Mouse (Mus musculus) lung, postnatal 36 days (tissue): ENCODE measurements at regions not wholly inside any gene's neighbourhood (a gene's known extent, or its start where the extent isn't known, plus 50 kb on each side); places are given as distances from the start of the nearest gene placed in this dataset.
A peak's percentile ranks its signal among the peaks of the same experiment; 100 is the strongest.

ENCODE experiments used
- DNase-seq: peaks from one replicate; pipeline ENCODE4 v3.0.0; 2022; ENCODE audit warnings: mixed read lengths

- no peak for DNase-seq
Observed at GRCm38 (mm10) chr7:136707200-136708003, 187.0 kb upstream of the Mgmt start.

GRCm38 (mm10) chr7:136708004-136708435 lies 186.4 kb upstream of the Mgmt start:
- no peak for DNase-seq

GRCm38 (mm10) chr7:136710653-136711052 lies 183.8 kb upstream of the Mgmt start:
- no peak for DNase-seq

- DNase-seq = no peak
Observed at GRCm38 (mm10) chr7:136712962-136713640, 181.3 kb upstream of the Mgmt start.

GRCm38 (mm10) chr7:136727628-136728402 lies 166.6 kb upstream of the Mgmt start:
- DNase-seq = no peak

GRCm38 (mm10) chr7:136742171-136742570 lies 152.2 kb upstream of the Mgmt start:
- DNase-seq = no peak

- no peak for DNase-seq
Observed at GRCm38 (mm10) chr7:136745412-136745811, 149.0 kb upstream of the Mgmt start.

- DNase-seq = no peak
Observed at GRCm38 (mm10) chr7:136751477-136751876, 142.9 kb upstream of the Mgmt start.

- DNase-seq = no peak
Observed at GRCm38 (mm10) chr7:136754821-136755220, 139.6 kb upstream of the Mgmt start.

GRCm38 (mm10) chr7:136765026-136765425 lies 129.4 kb upstream of the Mgmt start:
- DNase-seq = no peak

- DNase-seq = no peak
Observed at GRCm38 (mm10) chr7:136767231-136767630, 127.2 kb upstream of the Mgmt start.

- DNase-seq = no peak
Observed at GRCm38 (mm10) chr7:136780708-136781107, 113.7 kb upstream of the Mgmt start.

GRCm38 (mm10) chr7:136791162-136791561 lies 103.3 kb upstream of the Mgmt start:
- no peak for DNase-seq

GRCm38 (mm10) chr7:136792131-136792530 lies 102.3 kb upstream of the Mgmt start:
- DNase-seq = no peak

GRCm38 (mm10) chr7:136796415-136796814 lies 98.0 kb upstream of the Mgmt start:
- DNase-seq = no peak

GRCm38 (mm10) chr7:136797780-136798435 lies 96.5 kb upstream of the Mgmt start:
- no peak for DNase-seq

GRCm38 (mm10) chr7:136798605-136799004 lies 95.8 kb upstream of the Mgmt start:
- no peak for DNase-seq

- DNase-seq = peak; percentile 67
Observed at GRCm38 (mm10) chr7:136807101-136807500, 87.3 kb upstream of the Mgmt start.

GRCm38 (mm10) chr7:136807968-136808367 lies 86.4 kb upstream of the Mgmt start:
- DNase-seq = peak; percentile 10

- DNase-seq = no peak
Observed at GRCm38 (mm10) chr7:136809576-136809975, 84.8 kb upstream of the Mgmt start.

GRCm38 (mm10) chr7:136813691-136814325 lies 80.6 kb upstream of the Mgmt start:
- no peak for DNase-seq

GRCm38 (mm10) chr7:136814751-136815150 lies 79.7 kb upstream of the Mgmt start:
- no peak for DNase-seq
